Mouse (Mus musculus): ENCODE measurements around the gene Slc26a6.

DNA sequence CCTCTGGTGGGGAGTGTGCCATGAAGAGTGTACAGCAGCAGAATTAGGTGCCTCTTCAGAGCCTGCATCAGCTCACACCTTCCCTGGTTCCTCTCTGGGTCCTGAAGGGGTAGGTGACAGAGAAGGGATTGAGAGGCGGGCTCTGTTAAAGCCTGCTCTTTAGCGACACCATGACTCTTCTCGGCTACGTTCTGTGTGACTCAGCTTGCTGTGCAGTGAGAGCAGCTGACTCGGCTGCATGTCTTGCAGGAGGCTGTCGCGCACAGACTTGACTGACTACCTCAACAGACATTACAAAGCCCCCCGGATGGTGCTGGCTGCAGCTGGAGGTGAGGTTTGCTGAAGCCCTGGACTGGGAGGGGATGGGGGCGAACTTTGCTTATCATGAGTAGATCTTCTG, 92.0 kb downstream of the Slc26a6 start:
- TF ChIP-seq CTCF (IDR thresholded peaks at IDR 0.05; ENCODE audit: low read depth, low read length) (no peak), POLR2A (IDR thresholded peaks at IDR 0.05; ENCODE audit: borderline replicate concordance, low read depth, low read length) (no peak)
